Mouse (Mus musculus) left cerebral cortex, postnatal 36 days (tissue): ENCODE results near the gene Hs3st6. TPM values are rescaled to one million over a fixed set of nuclear protein-coding genes. Genes with fewer than 3 reads are reported as not detected.

Experiments
- DNase-seq, 2 experiments: peaks; one replicate each; pipeline ENCODE4 v3.0.0; 2021 to 2022; ENCODE audit warnings: low spot score in 2 of 2, mixed read lengths in 1 of 2
- intact Hi-C: fragments of 180-260 bp; cut with DNase I; formaldehyde crosslinking; loops from one replicate; pipeline ENCODE4 v1.15.1; 2025
- total RNA-seq, 2 experiments: library from RNA; stranded (reverse); gene quantifications; 2 replicates each; pipeline ENCODE4 v1.2.3; 2021

The Hs3st6 gene
- total RNA-seq, 2 experiments from 2014 or later, result 0.36 to 0.44 TPM

DNA sequence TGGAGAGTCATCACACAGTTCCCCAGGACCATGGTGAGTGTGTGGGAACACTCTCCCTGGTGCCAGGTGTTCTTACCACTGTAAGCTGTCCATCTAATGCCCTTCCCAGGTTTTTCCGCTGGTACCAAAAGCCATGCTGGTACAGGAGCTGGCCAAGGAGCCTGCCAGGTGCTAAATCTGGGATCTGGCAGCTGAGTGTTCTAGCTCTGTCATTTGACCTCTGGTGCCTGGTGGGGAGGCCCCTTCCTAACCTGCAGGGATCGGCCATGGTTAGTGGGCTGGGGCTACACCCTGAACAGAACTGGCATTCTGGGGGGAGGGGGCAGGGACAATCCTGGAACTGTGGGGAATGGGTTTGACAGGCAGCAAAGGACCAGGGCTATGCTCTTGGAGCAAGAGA is 25.2 kb upstream of the Hs3st6 start, which contains the start of gene Rpl3l:
Gene Rpl3l, plus strand, starts transcription at position 203 of the 400 bp plus-strand sequence.
- DNase-seq, result no peak
- intact Hi-C loops, result no loop called here

DNA sequence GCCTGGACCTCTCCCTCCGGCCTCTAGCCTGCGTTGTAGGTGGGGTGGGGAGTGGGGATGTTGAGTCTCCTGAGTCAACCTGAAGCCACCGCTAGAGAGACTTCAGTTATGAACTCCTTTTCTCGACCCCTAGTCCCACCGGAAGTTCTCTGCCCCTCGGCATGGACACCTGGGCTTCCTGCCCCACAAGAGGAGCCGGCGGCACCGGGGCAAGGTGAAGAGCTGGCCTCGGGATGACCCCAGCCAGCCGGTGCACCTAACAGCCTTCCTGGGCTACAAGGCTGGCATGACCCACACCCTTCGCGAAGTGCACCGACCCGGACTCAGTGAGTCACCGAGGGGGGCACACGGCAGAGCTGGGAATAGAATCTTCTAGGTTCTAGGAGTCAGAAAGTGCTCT is 24.6 kb upstream of the Hs3st6 start:
- no peak for DNase-seq
- intact Hi-C loops, result no loop called here

DNA sequence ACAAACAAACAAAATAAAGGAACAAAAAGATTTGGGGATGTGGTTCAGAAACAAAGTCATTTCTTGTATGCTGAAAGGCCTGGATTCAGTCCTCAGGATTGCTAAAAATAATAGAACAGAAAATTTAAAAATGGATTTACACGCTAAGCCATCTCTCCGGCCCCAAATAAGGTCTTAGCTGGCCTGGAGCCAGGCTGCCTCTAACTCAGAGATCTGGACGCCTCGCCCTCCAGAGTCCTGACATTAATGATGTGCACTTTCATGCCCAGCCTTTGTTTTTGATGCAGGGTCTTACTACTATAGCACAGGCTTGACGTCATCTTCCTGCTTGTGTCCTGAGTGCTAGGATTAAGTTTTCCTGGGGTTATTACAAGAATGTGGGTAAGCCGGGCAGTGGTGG is 23.7 kb upstream of the Hs3st6 start:
- no peak for DNase-seq
- intact Hi-C loops, result no loop called here

DNA sequence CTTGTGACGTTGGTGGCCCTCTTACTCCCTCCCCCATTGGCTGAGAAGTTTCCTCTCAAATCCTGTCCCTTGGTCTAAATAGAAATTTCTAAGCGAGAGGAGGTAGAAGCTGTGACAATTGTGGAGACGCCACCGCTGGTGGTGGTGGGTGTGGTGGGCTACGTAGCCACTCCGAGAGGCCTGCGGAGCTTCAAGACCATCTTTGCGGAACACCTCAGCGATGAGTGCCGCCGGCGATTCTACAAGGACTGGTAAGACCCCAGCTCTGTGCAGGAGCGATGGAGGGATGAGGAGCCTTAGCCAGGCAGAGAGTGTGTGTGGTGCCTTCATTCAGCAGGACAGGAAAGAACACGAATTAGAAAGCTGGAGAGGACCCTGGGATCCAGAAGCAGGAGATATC is 22.0 kb upstream of the Hs3st6 start:
- DNase-seq, result no peak
- intact Hi-C loops, result no loop called here

DNA sequence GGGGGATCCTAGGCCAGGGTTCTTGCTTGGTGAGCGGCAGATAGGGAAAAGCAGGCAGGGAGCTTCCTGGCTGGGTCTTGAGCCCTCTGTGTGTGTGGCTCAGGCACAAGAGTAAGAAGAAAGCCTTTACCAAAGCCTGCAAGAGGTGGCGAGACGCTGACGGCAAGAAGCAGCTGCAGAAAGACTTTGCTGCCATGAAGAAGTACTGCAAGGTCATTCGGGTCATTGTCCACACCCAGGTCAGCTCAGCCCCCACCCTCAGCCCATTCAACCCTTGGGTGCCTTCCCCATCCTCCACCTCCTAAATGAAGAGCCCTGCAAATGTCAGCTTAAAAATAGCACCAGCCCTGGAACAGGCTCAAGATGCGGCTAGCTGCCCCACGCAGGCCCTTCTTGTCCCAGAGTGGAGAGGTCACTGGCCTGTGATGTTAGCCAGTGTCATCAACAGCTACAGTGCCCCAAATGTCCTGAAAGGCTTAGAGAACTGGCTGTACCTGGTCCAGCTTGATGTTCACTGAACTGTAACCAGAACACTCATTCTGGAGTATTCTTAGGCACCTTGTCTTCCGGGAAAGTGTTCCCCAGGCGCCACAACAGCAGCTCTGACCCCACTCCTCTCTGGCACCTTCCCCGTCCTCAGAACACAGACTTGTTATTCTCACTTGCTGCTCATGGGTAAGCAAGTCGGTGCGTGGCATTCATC is 20.4 kb upstream of the Hs3st6 start:
- intact Hi-C loops, result no loop called here
- DNase-seq, result no peak

DNA sequence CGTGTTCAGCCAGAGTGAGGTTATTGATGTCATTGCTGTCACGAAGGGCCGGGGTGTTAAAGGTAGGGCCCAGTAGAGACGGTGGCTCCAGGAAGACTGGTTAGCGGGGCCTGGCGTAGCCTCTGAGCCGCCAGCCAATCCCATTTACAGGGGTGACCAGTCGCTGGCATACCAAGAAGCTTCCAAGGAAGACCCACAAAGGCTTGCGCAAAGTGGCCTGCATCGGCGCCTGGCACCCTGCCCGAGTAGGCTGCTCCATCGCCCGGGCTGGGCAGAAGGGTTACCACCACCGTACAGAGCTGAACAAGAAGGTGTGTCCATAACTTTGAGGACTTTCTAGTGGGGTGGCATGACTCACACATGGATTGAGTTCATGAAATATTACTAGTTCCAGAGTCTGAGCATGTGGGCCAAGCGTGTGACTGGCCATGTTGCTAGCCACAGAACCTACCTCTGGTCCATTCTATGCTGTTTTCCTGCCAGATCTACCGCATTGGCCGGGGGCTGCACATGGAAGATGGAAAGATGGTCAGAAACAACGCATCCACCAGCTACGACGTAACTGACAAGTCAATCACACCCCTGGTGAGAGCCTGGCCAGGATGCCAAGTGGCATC is 19.2 kb upstream of the Hs3st6 start:
- intact Hi-C loops, result no loop called here

DNA sequence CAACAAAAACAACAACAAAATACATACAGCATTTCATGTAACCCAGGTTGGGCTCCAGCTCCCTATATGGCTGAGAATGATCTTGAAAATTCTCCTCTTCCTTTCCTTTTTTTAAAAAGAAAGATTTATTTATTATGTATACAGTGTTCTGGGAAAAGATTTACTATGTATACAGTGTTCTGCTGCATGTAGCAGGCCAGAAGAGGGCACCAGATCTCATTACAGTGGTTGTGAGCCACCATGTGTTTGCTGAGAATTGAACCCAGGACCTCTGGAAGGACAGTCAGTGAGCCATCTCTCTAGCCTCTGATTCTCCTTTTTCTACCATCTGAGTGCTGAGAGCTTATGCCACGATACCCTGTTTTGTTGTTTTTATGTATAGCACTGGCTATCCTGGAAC is 18.3 kb upstream of the Hs3st6 start:
- no peak for DNase-seq
- intact Hi-C loops, result no loop called here

More for the DNA sequence above, 19.2 kb upstream of the Hs3st6 start:
- DNase-seq, result no peak

DNA sequence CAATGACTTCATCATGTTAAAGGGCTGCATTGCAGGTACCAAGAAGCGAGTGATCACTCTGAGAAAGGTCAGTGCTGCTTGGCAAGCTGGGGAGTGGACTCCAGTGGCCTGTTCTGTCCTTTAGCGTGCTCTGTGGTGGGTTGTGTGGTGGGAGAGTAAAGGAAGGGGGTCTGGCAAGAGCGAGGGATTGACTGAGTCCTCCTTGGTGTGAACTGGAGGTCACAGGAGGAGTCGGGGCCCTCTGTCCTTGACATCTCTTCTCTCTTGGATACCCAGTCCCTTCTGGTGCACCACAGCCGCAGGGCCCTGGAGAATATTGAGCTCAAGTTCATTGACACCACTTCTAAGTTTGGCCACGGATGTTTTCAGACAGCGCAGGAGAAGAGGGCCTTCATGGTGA is 17.3 kb upstream of the Hs3st6 start:
- intact Hi-C loops, result no loop called here
- DNase-seq, result no peak

DNA sequence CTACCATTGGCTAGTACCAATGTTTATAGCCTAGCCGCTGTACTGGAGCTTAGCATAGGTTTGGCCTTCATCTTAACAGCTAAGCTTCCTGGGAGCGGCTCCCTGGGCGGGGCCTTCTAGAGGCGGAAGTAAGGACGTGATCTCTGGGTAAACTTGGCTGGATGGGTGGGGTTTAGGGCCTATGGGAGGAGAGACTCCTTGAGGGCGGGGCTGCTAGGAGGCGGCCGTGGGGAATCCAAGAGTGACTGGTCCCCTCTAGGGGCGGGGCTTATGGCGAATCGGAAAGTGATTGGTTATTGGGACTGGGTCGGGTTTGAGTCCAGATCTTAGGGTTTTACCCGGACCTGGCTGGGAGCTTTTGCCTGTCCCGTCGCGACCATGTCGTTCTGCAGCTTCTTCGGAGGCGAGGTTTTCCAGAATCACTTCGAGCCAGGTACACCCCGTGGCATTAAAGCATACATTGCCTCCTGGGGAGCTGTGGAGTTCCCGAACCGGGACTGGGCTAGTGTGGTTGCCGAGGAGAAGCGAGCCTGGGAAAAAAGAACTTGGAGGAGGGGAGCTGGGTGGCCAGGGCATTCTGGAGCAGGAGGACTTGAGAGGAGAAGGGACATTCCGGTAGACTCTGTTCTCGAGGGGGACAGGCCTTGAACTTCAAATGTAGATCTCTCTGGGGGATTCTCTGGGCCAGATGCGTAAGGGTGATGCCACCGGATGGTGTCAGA is 16.3 kb upstream of the Hs3st6 start, which contains the start of gene Msrb1:
Gene Msrb1, plus strand, starts transcription at position 313 of the 722 bp plus-strand sequence.
- peak; percentile 88 to 90 for DNase-seq
- intact Hi-C loops, result no loop called here

DNA sequence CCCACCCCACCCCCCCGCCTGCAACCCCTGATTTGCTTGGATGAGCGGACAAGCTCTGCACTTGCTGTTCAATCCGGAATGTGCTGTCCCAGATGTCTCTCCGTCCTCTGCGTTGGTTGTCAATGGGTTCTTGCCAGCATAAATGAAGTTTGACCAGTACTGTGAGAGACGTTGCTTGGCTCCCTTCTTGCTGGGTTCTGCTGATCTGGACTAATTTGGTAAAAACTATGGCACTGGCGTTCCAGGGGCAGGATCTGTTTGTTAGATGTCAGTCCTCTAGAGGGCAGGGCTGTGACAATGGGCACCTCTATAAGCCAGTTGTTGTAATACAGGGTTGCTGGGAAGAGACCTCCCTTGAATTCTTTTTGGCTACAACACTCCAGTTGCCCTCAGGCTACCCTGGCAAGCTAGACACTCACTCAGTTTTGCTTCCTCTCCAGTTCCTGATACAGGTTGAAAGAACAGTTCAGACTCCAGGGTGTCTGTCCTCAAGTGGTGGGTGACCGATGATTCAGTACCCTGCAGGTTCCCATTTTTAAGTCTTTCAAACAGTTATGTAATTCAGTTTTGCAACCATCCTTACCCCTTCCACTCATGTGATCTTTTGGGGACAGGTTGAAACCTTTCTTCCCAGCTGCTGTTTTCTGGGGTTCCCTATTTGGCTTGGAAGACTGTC is 15.5 kb upstream of the Hs3st6 start:
- intact Hi-C loops, result no loop called here
- DNase-seq, result no peak

DNA sequence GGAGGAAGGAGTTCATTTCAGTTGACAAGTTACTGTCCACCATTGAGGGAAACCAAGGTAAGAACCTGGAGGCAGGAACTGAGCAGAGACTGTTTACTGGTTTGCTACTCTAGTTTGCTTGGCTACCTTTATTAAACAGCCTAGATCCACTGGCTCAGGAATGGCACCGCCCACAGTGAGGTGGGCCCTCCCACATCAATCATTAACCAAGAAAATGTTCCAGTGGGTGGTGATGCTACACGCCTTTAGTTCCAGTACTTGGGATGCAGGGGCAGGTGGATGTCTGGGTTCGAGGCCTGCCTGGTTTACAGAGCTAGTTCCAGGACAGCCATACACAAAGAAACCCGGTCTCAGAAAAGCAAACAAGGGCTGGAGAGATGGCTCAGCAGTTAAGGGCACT is 14.6 kb upstream of the Hs3st6 start:
- intact Hi-C loops, result no loop called here
- no peak for DNase-seq

DNA sequence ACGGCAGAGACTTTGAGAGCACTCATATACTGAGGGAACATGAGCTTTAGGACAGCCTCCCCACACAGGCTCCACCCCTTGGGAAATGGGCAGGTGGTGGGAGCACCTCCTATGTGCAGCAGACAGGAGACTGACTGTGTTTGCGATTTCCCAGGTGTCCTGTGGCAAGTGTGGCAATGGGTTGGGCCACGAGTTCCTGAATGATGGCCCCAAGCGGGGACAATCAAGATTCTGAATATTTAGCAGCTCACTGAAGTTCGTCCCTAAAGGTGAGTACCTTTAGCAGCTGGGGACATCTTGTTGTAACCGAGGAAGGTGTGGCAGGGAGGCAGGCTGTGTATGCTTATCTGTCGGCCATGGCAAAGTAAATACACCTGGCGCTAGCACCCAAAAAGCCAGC is 12.9 kb upstream of the Hs3st6 start:
- intact Hi-C loops, result no loop called here

DNA sequence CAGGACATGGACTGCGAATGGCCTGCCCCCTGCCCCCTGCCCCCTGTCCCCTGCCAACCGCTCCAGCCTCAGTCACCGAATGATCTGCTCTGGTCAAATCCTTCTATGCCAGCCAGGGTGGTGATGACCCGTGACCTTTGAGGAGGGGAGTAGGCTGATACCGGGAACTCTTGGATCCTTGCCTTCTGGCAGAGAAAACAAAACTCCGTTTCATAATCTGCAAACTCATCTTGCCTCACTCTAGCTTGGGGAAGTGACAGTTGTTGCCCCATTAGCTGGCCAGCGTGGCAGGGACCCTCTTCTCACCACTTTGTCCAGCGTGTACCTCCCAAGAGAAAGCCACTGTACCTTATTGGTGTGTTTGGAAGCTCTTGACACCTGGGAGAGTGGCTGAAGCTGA is 10.5 kb upstream of the Hs3st6 start:
- DNase-seq, result no peak
- intact Hi-C loops, result no loop called here

More for the DNA sequence above, 12.9 kb upstream of the Hs3st6 start:
- no peak for DNase-seq

DNA sequence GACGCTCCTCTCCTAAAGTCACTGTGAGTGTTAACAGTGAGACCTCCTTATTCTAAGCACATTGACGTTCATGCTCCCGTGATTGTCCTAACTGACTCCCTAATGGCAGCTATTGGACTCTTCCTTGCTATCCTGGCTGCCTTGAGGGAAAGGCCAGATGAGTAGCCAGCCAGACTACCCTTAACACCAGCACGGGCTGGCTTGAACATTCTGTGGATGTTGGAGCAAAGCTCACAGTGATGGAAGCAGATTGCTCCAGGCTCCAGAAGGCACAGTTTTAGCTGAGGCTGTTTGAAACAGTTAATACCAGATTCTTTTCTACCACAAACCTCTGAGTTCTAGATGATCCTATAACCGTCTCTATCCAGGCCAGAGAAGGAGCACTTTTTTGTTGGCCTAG is 8.9 kb upstream of the Hs3st6 start:
- intact Hi-C loops, result no loop called here
- DNase-seq, result no peak

DNA sequence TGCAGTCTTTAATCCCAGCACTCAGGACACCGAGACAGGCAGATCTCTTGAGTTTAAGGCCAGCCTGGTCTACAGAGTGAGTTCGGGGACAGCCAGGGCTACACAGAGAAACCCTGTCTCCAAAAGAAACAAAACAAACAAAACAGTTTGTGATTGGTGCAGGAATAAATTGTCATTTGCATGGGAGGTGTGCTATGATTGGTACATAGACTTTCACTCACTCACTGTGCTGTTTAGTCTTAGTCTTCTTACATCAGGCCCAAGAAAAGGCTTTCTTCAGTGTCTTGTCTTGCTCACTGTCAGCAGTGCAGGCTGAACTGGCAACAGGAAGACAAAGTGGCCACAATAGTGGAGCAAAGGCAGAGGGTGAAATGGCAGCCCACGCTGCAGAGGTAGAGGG is 8.4 kb upstream of the Hs3st6 start:
- no peak for DNase-seq
- intact Hi-C loops, result no loop called here

DNA sequence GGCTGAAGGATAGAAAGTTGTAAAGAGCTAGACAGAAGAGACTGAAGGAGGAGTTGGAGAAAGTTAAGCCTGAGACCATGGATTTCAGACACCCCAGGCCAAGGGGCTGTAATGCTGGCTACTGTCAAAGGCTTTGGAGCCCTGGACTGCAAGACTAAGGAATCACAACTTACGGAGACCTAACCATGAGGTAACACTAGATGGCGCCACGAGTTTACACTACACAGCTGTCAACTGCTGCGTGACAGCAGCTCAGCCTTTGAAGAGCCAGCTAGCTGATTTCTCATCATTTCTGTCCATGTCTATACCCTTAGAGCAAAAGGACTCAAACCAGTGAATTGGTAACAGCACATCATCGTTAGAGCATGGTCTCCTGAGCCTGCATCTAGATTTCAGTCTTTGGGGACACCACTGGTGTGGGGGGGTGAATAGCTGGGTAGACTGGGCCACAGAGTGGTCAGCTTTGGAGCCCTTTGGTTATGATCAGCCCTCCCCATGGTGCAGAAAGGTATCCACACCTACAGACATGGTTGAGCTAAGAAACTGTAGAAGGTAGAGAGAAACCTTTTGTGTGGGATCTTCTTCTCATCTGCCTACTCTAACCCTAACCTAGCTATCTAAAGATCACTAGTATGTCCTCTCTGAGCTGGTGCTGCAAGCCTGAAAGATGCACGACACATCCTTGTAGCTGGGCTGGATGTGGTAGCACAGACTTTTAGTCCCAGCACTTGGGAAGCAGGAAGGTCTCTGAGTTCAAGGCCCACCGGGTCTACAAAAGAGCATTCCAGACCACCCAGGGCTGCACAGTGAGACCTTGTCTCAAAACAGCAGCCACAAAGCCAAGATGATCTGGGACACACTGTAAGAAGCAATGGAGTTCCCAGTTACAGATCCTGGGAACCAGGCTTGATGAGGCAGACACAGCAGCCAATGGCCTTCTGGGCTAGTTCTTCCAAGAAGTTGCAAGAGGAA is 7.0 kb upstream of the Hs3st6 start:
- DNase-seq, result peak; percentile 61 to 84
- intact Hi-C loops, result loop anchor here (2.0 to 5.0 kb wide), 2 partner anchors 71 to 136 kb away; no protein-coding TSS in a partner anchor

DNA sequence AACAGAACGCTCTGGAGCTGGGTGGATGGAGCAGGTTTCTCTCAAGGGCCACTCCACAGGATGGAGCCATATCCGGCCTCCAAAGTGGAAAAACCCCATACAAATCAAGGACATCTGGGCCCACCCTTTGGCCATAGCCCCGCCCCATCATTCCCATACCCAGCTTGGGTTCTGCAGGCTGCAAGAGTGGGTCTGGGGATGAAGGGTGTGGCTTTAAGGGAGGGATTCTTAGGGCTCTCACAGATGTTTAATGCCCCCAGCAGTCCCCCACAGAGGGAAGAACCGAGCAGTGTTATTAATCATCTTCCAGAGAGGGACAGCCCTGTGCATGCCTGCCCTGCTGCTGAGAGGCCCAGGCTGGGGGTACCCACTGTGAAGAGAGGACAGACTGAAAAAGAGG is 5.8 kb upstream of the Hs3st6 start:
- intact Hi-C loops, result loop anchor here (2.0 to 5.0 kb wide), 2 partner anchors 70 to 135 kb away; no protein-coding TSS in a partner anchor
- DNase-seq, result no peak

DNA sequence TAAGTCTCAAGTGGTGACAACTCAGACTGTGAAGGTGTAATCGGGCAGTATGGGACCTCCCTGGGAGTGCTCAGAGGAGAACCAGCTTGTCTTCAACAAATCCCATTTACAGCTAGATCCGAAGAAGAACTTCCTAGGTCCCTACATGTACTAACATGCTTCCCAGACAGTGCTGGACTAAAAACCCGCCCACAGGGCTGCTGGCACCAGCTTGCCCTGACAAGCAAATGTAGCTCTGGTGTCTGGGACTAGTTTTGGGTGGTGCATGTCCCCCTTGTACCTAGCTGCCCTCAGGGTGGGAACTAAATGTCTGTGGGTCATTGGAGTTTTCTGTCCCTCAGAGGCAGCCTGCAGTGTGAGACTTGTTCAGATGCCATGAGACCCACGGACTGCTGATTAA is 1.3 kb upstream of the Hs3st6 start:
- no peak for DNase-seq
- intact Hi-C loops, result no loop called here

DNA sequence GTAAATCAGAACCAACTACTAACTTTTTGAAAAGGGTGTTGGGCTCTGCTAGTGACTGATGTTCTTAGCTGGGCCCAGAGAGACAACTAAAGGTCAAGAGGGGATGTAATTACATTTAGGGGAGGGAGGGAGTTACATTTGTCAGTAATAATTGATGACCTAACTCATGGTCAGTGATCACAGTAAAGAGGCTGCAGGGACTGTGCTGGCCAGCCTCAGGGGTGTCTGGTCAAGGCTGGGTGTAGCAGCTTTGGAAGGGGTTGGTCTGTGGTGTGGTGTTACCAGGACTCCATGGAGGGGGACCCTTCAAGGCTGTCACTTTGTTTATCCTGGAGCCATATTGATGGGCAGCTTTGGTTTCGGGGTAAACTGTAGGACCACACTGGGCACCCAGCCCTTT is 4.6 kb downstream of the Hs3st6 start:
- no peak for DNase-seq
- intact Hi-C loops, result loop anchor here (5.0 kb wide), 1 partner anchor 45 kb away; the partner anchor contains the start of gene Meiob
